Mouse (Mus musculus) myocyte (in vitro differentiated cells): ENCODE measurements around the gene Btbd6. TPM values are rescaled to one million over a fixed set of nuclear protein-coding genes. Genes with fewer than 3 reads are reported as not detected.
A peak's percentile ranks its signal among the peaks of the same experiment; 100 is the strongest.

Experiments
- H3K27me3 ChIP-seq: one replicate; pipeline ENCODE4 v1.6.1; 2011; ENCODE audit not compliant: control insufficient read depth, insufficient read depth, insufficient read length
- H3K36me3 ChIP-seq: one replicate; pipeline ENCODE4 v1.6.1; 2011; ENCODE audit not compliant: control insufficient read depth, insufficient read depth
- H3K4me2 ChIP-seq: one replicate; pipeline ENCODE4 v1.6.1; 2011; ENCODE audit warnings: low read depth, control low read depth
- H3K4me3 ChIP-seq: one replicate; pipeline ENCODE4 v1.5.1; 2011; ENCODE audit warnings: mild to moderate bottlenecking, control low read depth, moderate library complexity
- H3K79me2 ChIP-seq: one replicate; pipeline ENCODE4 v1.6.1; 2011; ENCODE audit not compliant: control insufficient read depth, insufficient read depth
- H3ac ChIP-seq: one replicate; pipeline ENCODE4 v1.6.1; 2011; ENCODE audit not compliant: control insufficient read depth, insufficient read length
- CEBPB ChIP-seq: IDR thresholded peaks from 2 replicates; pipeline ENCODE4 v1.6.1; 2011; ENCODE audit warnings: mild to moderate bottlenecking, moderate library complexity; ENCODE audit not compliant: poor library complexity, insufficient read depth, severe bottlenecking
- E2F4 ChIP-seq: IDR thresholded peaks from one replicate; pipeline ENCODE4 v1.6.1; 2011; ENCODE audit warnings: mild to moderate bottlenecking, control low read depth, moderate library complexity; ENCODE audit not compliant: insufficient read depth
- MAX ChIP-seq: IDR thresholded peaks from one replicate; pipeline ENCODE4 v1.6.1; 2011; ENCODE audit warnings: low read depth, mild to moderate bottlenecking, control low read depth
- MYOD1 ChIP-seq, 3 experiments: IDR thresholded peaks; one replicate each; pipeline ENCODE4 v1.6.1; 2011; ENCODE audit warnings: control low read depth in 2 of 3, low read depth in 2 of 3, mild to moderate bottlenecking in 2 of 3, moderate library complexity in 1 of 3; ENCODE audit not compliant: insufficient read length in 2 of 3, control insufficient read depth in 1 of 3
- MYOG ChIP-seq, 3 experiments: IDR thresholded peaks; one replicate each; pipeline ENCODE4 v1.6.1; 2011; ENCODE audit warnings: control low read depth in 2 of 3, low read depth in 2 of 3, mild to moderate bottlenecking in 2 of 3; ENCODE audit not compliant: insufficient read length in 2 of 3, control insufficient read depth in 1 of 3, insufficient read depth in 1 of 3
- SRF ChIP-seq: IDR thresholded peaks from one replicate; pipeline ENCODE4 v1.6.1; 2011; ENCODE audit warnings: low read depth; ENCODE audit not compliant: control insufficient read depth, insufficient read length
- TCF12 ChIP-seq: IDR thresholded peaks from one replicate; pipeline ENCODE4 v1.6.1; 2011; ENCODE audit warnings: mild to moderate bottlenecking, control low read depth; ENCODE audit not compliant: poor library complexity, insufficient read depth, severe bottlenecking
- TCF3 ChIP-seq: IDR thresholded peaks from one replicate; pipeline ENCODE4 v1.6.1; 2011; ENCODE audit warnings: low read depth, control low read depth; ENCODE audit not compliant: insufficient read length
- USF1 ChIP-seq: IDR thresholded peaks from one replicate; pipeline ENCODE4 v1.6.1; 2011; ENCODE audit warnings: low read depth, mild to moderate bottlenecking, control low read depth, moderate library complexity
- polyA plus RNA-seq: library from polyadenylated mRNA; unstranded; fragments of >200 nt; fragmentation: generic; extraction: Trizol; gene quantifications from one replicate; pipeline ENCODE4 v1.2.1, GENCODE M21; 2012; ENCODE audit warnings: missing spikeins

The Btbd6 gene
- polyA plus RNA-seq, 1 experiment = 16.3 TPM

- no peak overlapping the region for H3K4me3 ChIP-seq
- peak overlapping the region; percentile 62 for H3K4me2 ChIP-seq
- peak; percentile 30 for TF ChIP-seq USF1
- peak; percentile 69 for TF ChIP-seq TCF12
- TF ChIP-seq MAX = no peak
- TF ChIP-seq E2F4 = no peak
- TF ChIP-seq MYOD1 (IDR thresholded peaks at IDR 0.05; ENCODE audit: control insufficient read depth in 1 of 3, insufficient read length in 2 of 3, low read depth in 2 of 3) = peak; percentile 78 to 83 (median 80)
- TF ChIP-seq MYOG (IDR thresholded peaks at IDR 0.05; ENCODE audit: control insufficient read depth in 1 of 3, insufficient read depth in 1 of 3, insufficient read length in 2 of 3, low read depth in 2 of 3) = peak in 2 of 3 experiments; percentile 40 to 92
- no peak for TF ChIP-seq SRF
- no peak overlapping the region for H3ac ChIP-seq
- H3K36me3 ChIP-seq = peaks cover 14% of the 10 kb centered on the region
- H3K27me3 ChIP-seq = no peaks in the 10 kb centered on the region
- peaks cover 83% of the 10 kb centered on the region for H3K79me2 ChIP-seq
Measured at GRCm38 (mm10) chr12:113027495-113027894, 51.2 kb downstream of the Btbd6 start.

- H3K4me2 ChIP-seq = peak overlapping the region; percentile 62
- no peak overlapping the region for H3K4me3 ChIP-seq
- no peaks in the 10 kb centered on the region for H3K27me3 ChIP-seq
- peaks cover 14% of the 10 kb centered on the region for H3K36me3 ChIP-seq
- TF ChIP-seq MYOG (IDR thresholded peaks at IDR 0.05; ENCODE audit: control insufficient read depth in 1 of 3, insufficient read depth in 1 of 3, insufficient read length in 2 of 3, low read depth in 2 of 3) = peak; percentile 75 to 99 (median 98)
- peak in 2 of 3 experiments; percentile 96 to 98 for TF ChIP-seq MYOD1 (IDR thresholded peaks at IDR 0.05; ENCODE audit: control insufficient read depth in 1 of 3, insufficient read length in 2 of 3, low read depth in 2 of 3)
- TF ChIP-seq CEBPB = no peak
- no peak for TF ChIP-seq E2F4
- peak; percentile 97 for TF ChIP-seq TCF3
- TF ChIP-seq SRF = no peak
- no peak for TF ChIP-seq MAX
- peak; percentile 92 for TF ChIP-seq TCF12
- TF ChIP-seq USF1 = peak; percentile 73
- H3K79me2 ChIP-seq = peaks cover 88% of the 10 kb centered on the region
- H3ac ChIP-seq = no peak overlapping the region
Measured at GRCm38 (mm10) chr12:113028067-113028466, 51.8 kb downstream of the Btbd6 start.

Other genes starting within 250 kb of the Btbd6 start
- 0.08 TPM for gene Pld4, start 215.8 kb upstream of the Btbd6 start, polyA plus RNA-seq
- 24.4 TPM for gene Ahnak2, start 173.8 kb upstream of the Btbd6 start, polyA plus RNA-seq
- 9.6 TPM for gene Clba1, start 167.5 kb upstream of the Btbd6 start, polyA plus RNA-seq
- 21.5 TPM for gene Cdca4, start 147.1 kb upstream of the Btbd6 start, polyA plus RNA-seq
- 0.02 TPM for gene Gpr132, start 108.3 kb upstream of the Btbd6 start, polyA plus RNA-seq
- gene Jag2, start 46.7 kb upstream of the Btbd6 start, polyA plus RNA-seq = 51.8 TPM
- 94.9 TPM for gene Nudt14, start 34.4 kb upstream of the Btbd6 start, polyA plus RNA-seq
- gene Brf1, start 24.2 kb downstream of the Btbd6 start, polyA plus RNA-seq = 27.9 TPM
- gene Pacs2, start 38.0 kb downstream of the Btbd6 start, polyA plus RNA-seq = 89.3 TPM
- 0.11 TPM for gene Tex22, start 98.0 kb downstream of the Btbd6 start, polyA plus RNA-seq
- gene Mta1, start 121.8 kb downstream of the Btbd6 start, polyA plus RNA-seq = 101 TPM
- 1,146 TPM for gene Crip2, start 163.8 kb downstream of the Btbd6 start, polyA plus RNA-seq
- gene Crip1, start 169.8 kb downstream of the Btbd6 start, polyA plus RNA-seq = 1,677 TPM
- 6.6 TPM for gene Tedc1, start 179.9 kb downstream of the Btbd6 start, polyA plus RNA-seq
- 4.1 TPM for gene Tmem121, start 209.4 kb downstream of the Btbd6 start, polyA plus RNA-seq